Mouse (Mus musculus): ENCODE data around the gene Abcb4. TPM values are rescaled to one million over a fixed set of nuclear protein-coding genes. Genes with fewer than 3 reads are reported as not detected.

Gene Abcb4
- polyA plus RNA-seq, 1 experiment from 2014 or later, result 0.24 TPM

- ATAC-seq (no peak), DNase-seq (ENCODE audit: low read depth, low spot score) (no peak)
- in situ Hi-C loops (cut with MboI; ENCODE audit: low pct_unique_long_range_greater_than_20kb), result no loop called here
- POLR2A ChIA-PET, result interaction anchor here (1.2 kb wide), 1 partner anchor 22 kb away, joined by 3 read pairs; no protein-coding TSS in a partner anchor
- no peaks in the 10 kb centered on the region for H3K27me3 ChIP-seq
- CTCF ChIA-PET, result interaction anchor here (1.1 kb wide), 1 partner anchor 17 kb away, joined by 3 read pairs; no protein-coding TSS in a partner anchor
- no peak for TF ChIP-seq CTCF (IDR thresholded peaks at IDR 0.05)
Measured at GRCm38 (mm10) chr5:8960534-8960933, 67.0 kb downstream of the Abcb4 start.

GRCm38 (mm10) chr5:8964487-8964886 lies 71.0 kb downstream of the Abcb4 start:
- POLR2A ChIA-PET, result no interaction called here
- in situ Hi-C loops (cut with MboI; ENCODE audit: low pct_unique_long_range_greater_than_20kb), result no loop called here

GRCm38 (mm10) chr5:8970694-8971093 lies 77.2 kb downstream of the Abcb4 start:
- CTCF ChIA-PET, result interaction anchor here (0.9 to 1.1 kb wide), 2 partner anchors 14 to 560 kb away, joined by 3 read pairs; no protein-coding TSS in a partner anchor
- DNase-seq (ENCODE audit: low read depth, low spot score), result no peak
- H3K27me3 ChIP-seq, result no peaks in the 10 kb centered on the region
- POLR2A ChIA-PET, result no interaction called here
- no peak for ATAC-seq
- in situ Hi-C loops (cut with MboI; ENCODE audit: low pct_unique_long_range_greater_than_20kb), result no loop called here
- TF ChIP-seq CTCF (IDR thresholded peaks at IDR 0.05), result no peak

More at GRCm38 (mm10) chr5:8964487-8964886, 71.0 kb downstream of the Abcb4 start:
- DNase-seq (ENCODE audit: low read depth, low spot score) (no peak), ATAC-seq (no peak)
- no peak for TF ChIP-seq CTCF (IDR thresholded peaks at IDR 0.05)
- no peaks in the 10 kb centered on the region for H3K27me3 ChIP-seq
- CTCF ChIA-PET, result interaction anchor here (0.6 kb wide), 1 partner anchor 92 kb away, joined by 3 read pairs; no protein-coding TSS in a partner anchor

- ChIA-PET CTCF (no interaction called here), POLR2A (no interaction called here)
- DNase-seq (ENCODE audit: low read depth, low spot score) (no peak), ATAC-seq (no peak)
- in situ Hi-C loops (cut with MboI; ENCODE audit: low pct_unique_long_range_greater_than_20kb), result no loop called here
- H3K27me3 ChIP-seq, result no peaks in the 10 kb centered on the region
- TF ChIP-seq CTCF (IDR thresholded peaks at IDR 0.05), result no peak
Measured at GRCm38 (mm10) chr5:8972355-8972754, 78.8 kb downstream of the Abcb4 start.

- CTCF ChIA-PET, result interaction anchor here (1.4 kb wide), 1 partner anchor 25 kb away, joined by 3 read pairs; no protein-coding TSS in a partner anchor
- no peak for DNase-seq (ENCODE audit: low read depth, low spot score)
- in situ Hi-C loops (cut with MboI; ENCODE audit: low pct_unique_long_range_greater_than_20kb), result no loop called here
- POLR2A ChIA-PET, result no interaction called here
- no peak for ATAC-seq
- H3K27me3 ChIP-seq, result no peaks in the 10 kb centered on the region
- no peak for TF ChIP-seq CTCF (IDR thresholded peaks at IDR 0.05)
Measured at GRCm38 (mm10) chr5:8974721-8975120, 81.2 kb downstream of the Abcb4 start.

- TF ChIP-seq CTCF (IDR thresholded peaks at IDR 0.05), result no peak
- no peaks in the 10 kb centered on the region for H3K27me3 ChIP-seq
- CTCF ChIA-PET, result no interaction called here
- DNase-seq (ENCODE audit: low read depth, low spot score), result no peak
- POLR2A ChIA-PET, result interaction anchor here (0.6 to 1.1 kb wide), 2 partner anchors 12 to 379 kb away, joined by 3 to 4 read pairs; partner anchors contain the start of gene Crot
- in situ Hi-C loops (cut with MboI; ENCODE audit: low pct_unique_long_range_greater_than_20kb), result no loop called here
- no peak for ATAC-seq
Measured at GRCm38 (mm10) chr5:8985470-8985869, 92.0 kb downstream of the Abcb4 start.

- CTCF ChIA-PET, result interaction anchor here (0.7 to 1.2 kb wide), 3 partner anchors 9 to 68 kb away, joined by 3 to 6 read pairs (median 3); no protein-coding TSS in a partner anchor
- no peak for TF ChIP-seq CTCF (IDR thresholded peaks at IDR 0.05)
- POLR2A ChIA-PET, result interaction anchor here (0.7 to 1.4 kb wide), 3 partner anchors 9 to 27 kb away, joined by 3 to 5 read pairs (median 3); partner anchors contain the start of gene Crot
- H3K27me3 ChIP-seq, result no peaks in the 10 kb centered on the region
- DNase-seq (ENCODE audit: low read depth, low spot score) (no peak), ATAC-seq (no peak)
- in situ Hi-C loops (cut with MboI; ENCODE audit: low pct_unique_long_range_greater_than_20kb), result no loop called here
Measured at GRCm38 (mm10) chr5:8987925-8988324, 94.4 kb downstream of the Abcb4 start.

- in situ Hi-C loops (cut with MboI; ENCODE audit: low pct_unique_long_range_greater_than_20kb), result loop anchor here (10.0 kb wide), 2 partner anchors 54 to 124 kb away; no protein-coding TSS in a partner anchor
- no peaks in the 10 kb centered on the region for H3K27me3 ChIP-seq
- CTCF ChIA-PET, result interaction anchor here (1.0 to 1.2 kb wide), 2 partner anchors 10 to 23 kb away, joined by 3 read pairs; no protein-coding TSS in a partner anchor
- POLR2A ChIA-PET, result interaction anchor here (1.3 kb wide), 1 partner anchor 10 kb away, joined by 3 read pairs; no protein-coding TSS in a partner anchor
- DNase-seq (ENCODE audit: low read depth, low spot score) (no peak), ATAC-seq (no peak)
- no peak for TF ChIP-seq CTCF (IDR thresholded peaks at IDR 0.05)
Measured at GRCm38 (mm10) chr5:8990526-8990925, 97.0 kb downstream of the Abcb4 start.

GRCm38 (mm10) chr5:8991626-8992025 lies 98.1 kb downstream of the Abcb4 start:
- ATAC-seq (no peak), DNase-seq (ENCODE audit: low read depth, low spot score) (no peak)
- CTCF ChIA-PET, result interaction anchor here (1.1 to 1.3 kb wide), 2 partner anchors 9 to 111 kb away, joined by 3 read pairs; no protein-coding TSS in a partner anchor
- H3K27me3 ChIP-seq, result no peaks in the 10 kb centered on the region
- POLR2A ChIA-PET, result no interaction called here
- in situ Hi-C loops (cut with MboI; ENCODE audit: low pct_unique_long_range_greater_than_20kb), result loop anchor here (10.0 kb wide), 2 partner anchors 53 to 123 kb away; no protein-coding TSS in a partner anchor
- TF ChIP-seq CTCF (IDR thresholded peaks at IDR 0.05), result no peak

GRCm38 (mm10) chr5:8995966-8996685 lies 102.6 kb downstream of the Abcb4 start:
- DNase-seq (ENCODE audit: low read depth, low spot score), result no peak

More at GRCm38 (mm10) chr5:8995966-8996685, 102.6 kb downstream of the Abcb4 start:
- no peak for TF ChIP-seq CTCF (IDR thresholded peaks at IDR 0.05)
- CTCF ChIA-PET, result interaction anchor here (0.7 kb wide), 1 partner anchor 60 kb away, joined by 3 read pairs; no protein-coding TSS in a partner anchor
- in situ Hi-C loops (cut with MboI; ENCODE audit: low pct_unique_long_range_greater_than_20kb), result loop anchor here (10.0 kb wide), 2 partner anchors 49 to 119 kb away; no protein-coding TSS in a partner anchor
- no peaks in the 10 kb centered on the region for H3K27me3 ChIP-seq
- POLR2A ChIA-PET, result interaction anchor here (1.1 to 1.6 kb wide), 3 partner anchors 13 to 629 kb away, joined by 3 to 10 read pairs (median 4); partner anchors contain the start of gene Adam22
- ATAC-seq, result peak; percentile 4

Data from Patski (cell line).